Mouse (Mus musculus): ENCODE results near the gene Gm7879. TPM values are rescaled to one million over a fixed set of nuclear protein-coding genes. Genes with fewer than 3 reads are reported as not detected.
A peak's percentile ranks its signal among the peaks of the same experiment; 100 is the strongest.
"Not testable (repeated sequence)": the region's sequence is repeated elsewhere in the genome, so short reads cannot be mapped to it uniquely, and the experiment has no call there.

The Gm7879 gene
- 10 to 100 TPM; 11.0 to 12.1 TPM for total RNA-seq (2021)
- long read RNA-seq, experiment 1, partial matches to known transcripts = 0 of 2 reads
- long read RNA-seq, experiment 1, other reads (novel, unspliced or antisense) = 0 of 2 reads
- long read RNA-seq, experiment 2, partial matches to known transcripts = 0 of 1 reads
- long read RNA-seq, experiment 2, other reads (novel, unspliced or antisense) = 0 of 1 reads

GRCm38 (mm10) chr5:43912844-43913243 is at the start of gene Gm7879:
Gm7879 (plus strand) TSS chr5:43913144.
- intact Hi-C loops (cut with DNase I) = not testable (repeated sequence)

GRCm38 (mm10) chr5:43863642-43864041 is 49.3 kb upstream of the Gm7879 start:
- intact Hi-C loops (cut with DNase I) = no loop called here
- DNase-seq (ENCODE audit: low spot score in 2 of 2) = no peak

More at GRCm38 (mm10) chr5:43912844-43913243, at the start of gene Gm7879:
- DNase-seq (ENCODE audit: low spot score in 2 of 2) = not testable (repeated sequence)

- intact Hi-C loops (cut with DNase I) = no loop called here
- peak in 1 of 2 experiments; percentile 15 for DNase-seq (ENCODE audit: low spot score in 2 of 2)
These were observed 47.6 kb upstream of the Gm7879 start for GRCm38 (mm10) chr5:43865316-43865715.

GRCm38 (mm10) chr5:43868253-43868652 is 44.7 kb upstream of the Gm7879 start, which contains the start of gene Cd38:
Cd38 (plus strand) TSS chr5:43868553.
- DNase-seq (ENCODE audit: low spot score in 2 of 2) = no peak
- intact Hi-C loops (cut with DNase I) = no loop called here

- peak in 1 of 2 experiments; percentile 12 for DNase-seq (ENCODE audit: low spot score in 2 of 2)
- intact Hi-C loops (cut with DNase I) = no loop called here
These were observed 44.0 kb upstream of the Gm7879 start for GRCm38 (mm10) chr5:43868711-43869600.

- DNase-seq (ENCODE audit: low spot score in 2 of 2) = no peak
- intact Hi-C loops (cut with DNase I) = no loop called here
These were observed 41.1 kb upstream of the Gm7879 start for GRCm38 (mm10) chr5:43871845-43872244.

GRCm38 (mm10) chr5:43872652-43873051 is 40.3 kb upstream of the Gm7879 start:
- DNase-seq (ENCODE audit: low spot score in 2 of 2) = no peak
- intact Hi-C loops (cut with DNase I) = no loop called here

GRCm38 (mm10) chr5:43882034-43882433 is 30.9 kb upstream of the Gm7879 start:
- intact Hi-C loops (cut with DNase I) = no loop called here
- peak in 1 of 2 experiments; percentile 37 for DNase-seq (ENCODE audit: low spot score in 2 of 2)

- intact Hi-C loops (cut with DNase I) = no loop called here
- no peak for DNase-seq (ENCODE audit: low spot score in 2 of 2)
These were observed 27.7 kb upstream of the Gm7879 start for GRCm38 (mm10) chr5:43885060-43885820.

- peak; percentile 72 to 74 for DNase-seq (ENCODE audit: low spot score in 2 of 2)
- intact Hi-C loops (cut with DNase I) = loop anchor here (5.0 kb wide), 6 partner anchors 50 to 380 kb away; partner anchors contain the start of gene Prom1
These were observed 20.6 kb upstream of the Gm7879 start for GRCm38 (mm10) chr5:43892386-43892785.

GRCm38 (mm10) chr5:43894113-43894512 is 18.8 kb upstream of the Gm7879 start:
- intact Hi-C loops (cut with DNase I) = loop anchor here (5.0 kb wide), 6 partner anchors 52 to 378 kb away; partner anchors contain the start of gene Prom1
- DNase-seq (ENCODE audit: low spot score in 2 of 2) = peak; percentile 69 to 87

GRCm38 (mm10) chr5:43895931-43896330 is 17.0 kb upstream of the Gm7879 start:
- intact Hi-C loops (cut with DNase I) = no loop called here
- no peak for DNase-seq (ENCODE audit: low spot score in 2 of 2)

- no peak for DNase-seq (ENCODE audit: low spot score in 2 of 2)
- intact Hi-C loops (cut with DNase I) = no loop called here
These were observed 8.3 kb upstream of the Gm7879 start for GRCm38 (mm10) chr5:43904685-43905084.

- intact Hi-C loops (cut with DNase I) = no loop called here
- no peak for DNase-seq (ENCODE audit: low spot score in 2 of 2)
These were observed 3.7 kb upstream of the Gm7879 start for GRCm38 (mm10) chr5:43909213-43909612.

GRCm38 (mm10) chr5:43910006-43910405 is 2.9 kb upstream of the Gm7879 start:
- intact Hi-C loops (cut with DNase I) = no loop called here
- no peak for DNase-seq (ENCODE audit: low spot score in 2 of 2)

GRCm38 (mm10) chr5:43915261-43915886 is 2.4 kb downstream of the Gm7879 start:
- no peak for DNase-seq (ENCODE audit: low spot score in 2 of 2)
- intact Hi-C loops (cut with DNase I) = no loop called here

GRCm38 (mm10) chr5:43921877-43922276 is 8.9 kb downstream of the Gm7879 start:
- intact Hi-C loops (cut with DNase I) = no loop called here
- DNase-seq (ENCODE audit: low spot score in 2 of 2) = no peak

- intact Hi-C loops (cut with DNase I) = no loop called here
- peak; percentile 34 to 66 for DNase-seq (ENCODE audit: low spot score in 2 of 2)
These were observed 11.0 kb downstream of the Gm7879 start for GRCm38 (mm10) chr5:43923933-43924332.

- intact Hi-C loops (cut with DNase I) = loop anchor here (5.0 kb wide), 1 partner anchor 60 kb away; no protein-coding TSS in a partner anchor
- no peak for DNase-seq (ENCODE audit: low spot score in 2 of 2)
These were observed 14.8 kb downstream of the Gm7879 start for GRCm38 (mm10) chr5:43927729-43928128.
